Comparison of ENCODE assay signal across 7 mouse cellular contexts in genomic region chrX:12005181-12006030, GRCm38 (mm10).
A peak's percentile ranks its signal among the peaks of the same experiment; 100 is the strongest.
DNase-seq lines count a peak whose midpoint lies in the region; ATAC-seq and TF ChIP-seq lines count a peak whose summit lies in the region.

No protein-coding gene starts in this region.

- 8% methylated on average over 38 of the region's 38 CpGs for WGBS in intestine, embryonic 16.5 days
- 5% methylated on average over 33 of the region's 38 CpGs for WGBS in neural tube, embryonic 14.5 days

- TF ChIP-seq CTCF in cortical plate, adult 2 months (IDR thresholded peaks at IDR 0.05; ENCODE audit: extremely low read depth, insufficient read depth, low read length) = no peak

- peak; percentile 57 for ATAC-seq in granulocyte monocyte progenitor cell, adult 5-6 weeks (replicated peaks; ENCODE audit: poor library complexity, severe bottlenecking)
- peak; percentile 90 for ATAC-seq in intestine, embryonic 16.5 days
- ATAC-seq in neural tube, embryonic 14.5 days (ENCODE audit: low read depth) = peak; percentile 15; the same call in 1 of the 2 replicates

- H3K9me3 ChIP-seq in intestine, embryonic 16.5 days (ENCODE audit: control insufficient read depth, low read length) = no peaks in the 10 kb centered on the region
- no peaks in the 10 kb centered on the region for H3K9me3 ChIP-seq in neural tube, embryonic 14.5 days (ENCODE audit: control insufficient read depth, low read length)

- TF ChIP-seq POLR2A in cortical plate, adult 2 months (IDR thresholded peaks at IDR 0.05; ENCODE audit: extremely low read depth, insufficient read depth, low read length) = no peak

- H3K27ac ChIP-seq in cortical plate, adult 2 months (ENCODE audit: insufficient read depth, low read length) = peak overlapping the region; percentile 83; the same call in 1 of the 2 replicates
- H3K27ac ChIP-seq in intestine, embryonic 16.5 days (ENCODE audit: low read length) = peak overlapping the region; percentile 90
- peak overlapping the region; percentile 87; the same call in 1 of the 2 replicates for H3K27ac ChIP-seq in neural tube, embryonic 14.5 days (ENCODE audit: low read depth, low read length)

- H3K4me1 ChIP-seq in cortical plate, adult 2 months (ENCODE audit: control insufficient read depth, insufficient read depth, low read length) = peaks cover 2% of the 10 kb centered on the region
- peaks cover 15% of the 10 kb centered on the region for H3K4me1 ChIP-seq in intestine, embryonic 16.5 days (ENCODE audit: control insufficient read depth, insufficient read depth, low read length)
- peaks cover 16% of the 10 kb centered on the region for H3K4me1 ChIP-seq in neural tube, embryonic 14.5 days (ENCODE audit: control insufficient read depth, insufficient read depth, low read length)

- peaks cover 38% of the 10 kb centered on the region for H3K27me3 ChIP-seq in intestine, embryonic 16.5 days (replicated peaks; ENCODE audit: control insufficient read depth, insufficient read depth, low read length)
- peaks cover 7% of the 10 kb centered on the region for H3K27me3 ChIP-seq in neural tube, embryonic 14.5 days (ENCODE audit: control insufficient read depth, insufficient read depth, low read length)

- H3K9ac ChIP-seq in intestine, embryonic 16.5 days (ENCODE audit: low read depth, low read length) = peak overlapping the region; percentile 72
- H3K9ac ChIP-seq in neural tube, embryonic 14.5 days (replicated peaks; ENCODE audit: low read depth, low read length) = 0 out of 2 replicates have a peak overlapping the region, but pooled peaks have one; percentile 55

- H3K4me3 ChIP-seq in cortical plate, adult 2 months (ENCODE audit: insufficient read depth, low read length) = peak overlapping the region; percentile 48; the same call in 1 of the 2 replicates
- H3K4me3 ChIP-seq in intestine, embryonic 16.5 days (ENCODE audit: low read length) = peak overlapping the region; percentile 51
- H3K4me3 ChIP-seq in neural tube, embryonic 14.5 days (ENCODE audit: low read depth, low read length) = no peak overlapping the region; the same call in 1 of the 2 replicates

- peak; percentile 80 for DNase-seq in MN1 (ENCODE audit: low spot score)
- peak; percentile 63 to 75 for DNase-seq in lung, adult 18-20 months
- DNase-seq in frontal cortex, postnatal 10 days (ENCODE audit: low spot score in 2 of 2) = no peak

- H3K4me2 ChIP-seq in intestine, embryonic 16.5 days (ENCODE audit: low read depth, low read length) = peak overlapping the region; percentile 59
- peak overlapping the region; percentile 54 for H3K4me2 ChIP-seq in neural tube, embryonic 14.5 days (ENCODE audit: low read depth, low read length)

- no peaks in the 10 kb centered on the region for H3K36me3 ChIP-seq in intestine, embryonic 16.5 days (ENCODE audit: control insufficient read depth, insufficient read depth, low read length)
- H3K36me3 ChIP-seq in neural tube, embryonic 14.5 days (ENCODE audit: control insufficient read depth, insufficient read depth, low read length) = no peaks in the 10 kb centered on the region

Comparison
In these comparisons a context has a peak if more than half of its experiments do, and no peak if none do; other contexts are left out.
1. DNase-seq: peak in MN1 (single experiment) and lung, adult 18-20 months (2 of 2); none in frontal cortex, postnatal 10 days (0 of 2).
2. ATAC-seq: peak in every context shown above with its lines; median percentile 90 in intestine, embryonic 16.5 days; 57 in granulocyte monocyte progenitor cell, adult 5-6 weeks; 15 in neural tube, embryonic 14.5 days.
3. Peak in every context shown above with its lines, with median percentiles within 50 percentile points of each other: H3K27ac ChIP-seq.